Mouse (Mus musculus) MEL (cell line): ENCODE measurements at regions not wholly inside any gene's neighbourhood (a gene's known extent, or its start where the extent isn't known, plus 50 kb on each side); places are given as distances from the start of the nearest gene placed in this dataset.

Experiments used
- CTCF ChIP-seq, 3 experiments: IDR thresholded peaks in 2 of 3; conservative IDR thresholded peaks in 1 of 3; 2 replicates each; pipeline ENCODE4 v1.5.1; 2011 to 2012; ENCODE audit warnings: low read length in 3 of 3, low read depth in 2 of 3, mild to moderate bottlenecking in 2 of 3, improper control_type of control experiment in 1 of 3, inconsistent platforms in 1 of 3, mixed read lengths in 1 of 3, moderate library complexity in 1 of 3; ENCODE audit not compliant: control insufficient read depth in 1 of 3, insufficient read depth in 1 of 3, poor library complexity in 1 of 3, severe bottlenecking in 1 of 3
- GABPA ChIP-seq: IDR thresholded peaks from 2 replicates; pipeline ENCODE4 v1.6.1; 2012; ENCODE audit warnings: low read depth, mild to moderate bottlenecking, inconsistent platforms, low read length, improper control_type of control experiment, moderate library complexity
- GATA1 ChIP-seq: IDR thresholded peaks from 2 replicates; pipeline ENCODE4 v1.6.1; 2011; ENCODE audit warnings: low read depth, low read length, improper control_type of control experiment
- MAX ChIP-seq: IDR thresholded peaks from 2 replicates; pipeline ENCODE4 v1.6.1; 2011; ENCODE audit warnings: low read length, improper control_type of control experiment
- POLR2A ChIP-seq, 2 experiments: IDR thresholded peaks; 2 replicates each; pipeline ENCODE4 v1.6.1; 2011 to 2012; ENCODE audit warnings: low read length in 2 of 2, mild to moderate bottlenecking in 2 of 2, control low read depth in 1 of 2, improper control_type of control experiment in 1 of 2, low read depth in 1 of 2, moderate library complexity in 1 of 2; ENCODE audit not compliant: control insufficient read depth in 1 of 2, insufficient read depth in 1 of 2, poor library complexity in 1 of 2
- POLR2AphosphoS2 ChIP-seq: IDR thresholded peaks from 2 replicates; pipeline ENCODE4 v1.6.1; 2011; ENCODE audit warnings: low read length, improper control_type of control experiment
- SMC3 ChIP-seq: IDR thresholded peaks from 2 replicates; pipeline ENCODE4 v1.6.1; 2011; ENCODE audit warnings: low read depth, low read length, improper control_type of control experiment
- TAL1 ChIP-seq: IDR thresholded peaks from 2 replicates; pipeline ENCODE4 v1.6.1; 2012; ENCODE audit warnings: mild to moderate bottlenecking, inconsistent platforms, low read length, moderate library complexity, mixed read lengths
- USF1 ChIP-seq: IDR thresholded peaks from 2 replicates; pipeline ENCODE4 v1.6.1; 2014; ENCODE audit warnings: low read depth, mild to moderate bottlenecking, inconsistent platforms, low read length, improper control_type of control experiment, moderate library complexity
- ZMIZ1 ChIP-seq: IDR thresholded peaks from 2 replicates; pipeline ENCODE4 v1.6.1; 2012; ENCODE audit warnings: low read depth, mild to moderate bottlenecking, inconsistent platforms, low read length, improper control_type of control experiment, moderate library complexity

DNA sequence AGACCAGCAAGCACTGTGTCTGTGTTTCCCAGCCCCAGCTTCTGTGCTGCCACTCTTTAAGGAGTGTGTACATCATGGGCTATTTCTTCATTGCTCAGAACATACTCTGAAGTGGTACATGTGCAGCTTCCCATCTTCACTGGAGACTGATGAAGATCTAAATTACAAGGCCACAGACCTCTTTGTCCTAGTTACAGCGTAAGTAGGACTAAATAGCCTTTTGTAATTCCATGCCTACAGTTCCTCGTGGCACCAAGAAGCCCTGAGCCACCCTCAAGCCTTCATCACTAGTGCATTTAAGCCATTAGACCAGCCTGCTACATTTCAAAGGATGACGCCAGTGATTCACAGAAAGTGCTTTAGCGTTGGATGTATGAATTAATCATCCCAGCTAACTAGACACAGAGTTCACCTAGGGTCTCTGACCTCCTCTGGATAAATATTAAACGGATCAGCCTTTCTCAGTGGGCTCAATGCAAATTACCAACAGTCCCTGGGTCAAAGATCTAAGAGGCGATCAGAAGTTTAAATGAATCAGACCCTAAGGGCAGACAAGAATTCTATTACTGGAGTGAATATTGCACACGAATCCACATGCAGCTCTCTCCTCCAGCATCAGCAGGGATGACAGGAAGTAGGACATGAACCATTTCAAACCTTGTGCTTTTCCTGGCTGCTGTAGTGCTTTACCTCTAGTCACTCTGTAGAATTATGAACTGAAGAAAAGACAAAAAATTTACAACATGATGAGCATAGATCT, 123.0 kb upstream of the Kcnh8 start:
- no peak for TF ChIP-seq SMC3
- no peak for TF ChIP-seq MAX
- TF ChIP-seq POLR2AphosphoS2 = no peak
- TF ChIP-seq TAL1 = no peak
- no peak for TF ChIP-seq GATA1
- TF ChIP-seq POLR2A (IDR thresholded peaks at IDR 0.05; ENCODE audit: control insufficient read depth in 1 of 2, insufficient read depth in 1 of 2, low read depth in 1 of 2, low read length in 2 of 2, poor library complexity in 1 of 2) = no peak
- TF ChIP-seq CTCF (IDR thresholded peaks at IDR 0.05 in 2 of 3, conservative IDR thresholded peaks at IDR 0.05 in 1 of 3; ENCODE audit: control insufficient read depth in 1 of 3, insufficient read depth in 1 of 3, low read depth in 2 of 3, low read length in 3 of 3, poor library complexity in 1 of 3, severe bottlenecking in 1 of 3) = no peak
- no peak for TF ChIP-seq ZMIZ1
- TF ChIP-seq USF1 = no peak
- no peak for TF ChIP-seq GABPA
